Mouse (Mus musculus): ENCODE results near the gene Sms. TPM values are rescaled to one million over a fixed set of nuclear protein-coding genes. Genes with fewer than 3 reads are reported as not detected.

Gene Sms
- polyA plus RNA-seq, 1 experiment from 2014 or later, result 81.1 TPM

GRCm38 (mm10) chrX:157476153-157476810, 15.8 kb downstream of the Sms start:
- Histone ChIP-seq H3K27me3 (ENCODE audit: insufficient read depth, low read length) (no peaks in the 10 kb centered on the region), H3K4me2 (no peak overlapping the region), H3K27ac (ENCODE audit: low read depth) (no peak overlapping the region), H3K4me1 (ENCODE audit: insufficient read depth) (no peaks in the 10 kb centered on the region), H3K36me3 (ENCODE audit: insufficient read depth) (no peaks in the 10 kb centered on the region), H3K9me3 (ENCODE audit: low read depth, low read length) (no peaks in the 10 kb centered on the region), H3K9ac (no peak overlapping the region), H3K4me3 (ENCODE audit: low read depth, low read length) (no peak overlapping the region)
- WGBS, result 78% methylated on average over 4 of the region's 4 CpGs
- ATAC-seq (ENCODE audit: insufficient read depth), result no peak
- no peak for TF ChIP-seq CTCF (IDR thresholded peaks at IDR 0.05; ENCODE audit: low read depth)
- no peak for DNase-seq

DNA sequence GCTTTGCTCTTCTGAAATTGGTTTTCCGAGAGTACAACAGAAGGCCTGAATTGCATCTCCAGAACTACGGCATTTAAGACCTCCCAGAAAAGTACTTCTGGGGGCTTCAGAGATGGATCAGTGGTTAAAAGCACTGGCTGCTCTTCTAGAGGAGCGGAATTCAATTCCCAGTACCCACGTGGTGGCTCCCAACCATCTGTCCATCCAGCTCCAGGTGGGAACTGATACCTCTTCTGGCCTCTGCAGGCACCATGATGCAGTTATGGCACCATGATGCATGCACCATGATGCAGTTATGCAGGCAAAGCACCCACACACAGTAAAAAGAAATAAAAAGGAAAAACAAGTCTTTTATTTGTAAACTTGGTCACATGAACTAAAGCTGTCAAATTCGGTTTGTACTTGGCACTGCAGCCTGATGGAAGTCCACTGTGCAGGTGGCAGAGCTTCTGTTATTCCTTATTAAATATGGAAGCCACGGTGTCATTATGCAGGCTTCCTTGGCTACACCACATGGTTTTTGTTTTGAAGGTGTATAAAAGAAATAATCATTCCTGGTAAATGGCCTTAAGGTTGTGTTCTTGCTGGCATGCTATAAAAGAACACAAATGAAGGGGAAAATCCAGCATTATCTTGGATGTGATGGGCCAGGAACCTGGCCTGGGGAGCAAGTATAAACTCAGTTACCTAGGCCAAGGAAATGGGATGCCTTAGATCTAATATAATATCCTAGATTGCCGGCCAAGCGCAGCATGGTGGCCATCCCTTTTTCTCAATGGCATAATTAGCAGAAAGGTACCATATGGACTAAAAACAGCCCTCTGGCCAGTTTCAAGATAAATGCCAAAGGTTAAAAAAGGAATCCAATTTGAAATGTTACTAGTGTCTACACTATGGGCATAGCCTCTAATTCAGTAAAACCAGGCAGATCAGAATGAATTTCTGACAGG, 20.1 kb downstream of the Sms start:
- 0 out of 2 replicates have a peak, but pooled peaks cover 5% of the 10 kb centered on the region for H3K36me3 ChIP-seq (ENCODE audit: insufficient read depth)
- no peaks in the 10 kb centered on the region for H3K27me3 ChIP-seq (ENCODE audit: insufficient read depth, low read length)
- no peak for TF ChIP-seq CTCF (IDR thresholded peaks at IDR 0.05; ENCODE audit: low read depth)
- ATAC-seq (ENCODE audit: insufficient read depth) (no peak), DNase-seq (no peak)
- WGBS, result 88% methylated on average over 8 of the region's 8 CpGs
- H3K4me1 ChIP-seq (ENCODE audit: insufficient read depth), result no peaks in the 10 kb centered on the region
- H3K9me3 ChIP-seq (ENCODE audit: low read depth, low read length), result no peaks in the 10 kb centered on the region
- no peak overlapping the region for H3K27ac ChIP-seq (ENCODE audit: low read depth)
- H3K9ac ChIP-seq, result no peak overlapping the region
- H3K4me3 ChIP-seq (ENCODE audit: low read depth, low read length), result no peak overlapping the region
- H3K4me2 ChIP-seq, result no peak overlapping the region

GRCm38 (mm10) chrX:157468795-157469194, 23.3 kb downstream of the Sms start:
- ATAC-seq (ENCODE audit: insufficient read depth) (no peak), DNase-seq (no peak)
- H3K4me3 ChIP-seq (ENCODE audit: low read depth, low read length), result no peak overlapping the region
- peaks cover 9% of the 10 kb centered on the region; the same call in 1 of the 2 replicates for H3K36me3 ChIP-seq (ENCODE audit: insufficient read depth)
- H3K4me1 ChIP-seq (ENCODE audit: insufficient read depth), result no peaks in the 10 kb centered on the region
- no peak overlapping the region for H3K4me2 ChIP-seq
- H3K27me3 ChIP-seq (ENCODE audit: insufficient read depth, low read length), result no peaks in the 10 kb centered on the region
- no peaks in the 10 kb centered on the region for H3K9me3 ChIP-seq (ENCODE audit: low read depth, low read length)
- no peak for TF ChIP-seq CTCF (IDR thresholded peaks at IDR 0.05; ENCODE audit: low read depth)
- H3K27ac ChIP-seq (ENCODE audit: low read depth), result no peak overlapping the region
- WGBS, result 79% methylated on average over 3 of the region's 3 CpGs
- no peak overlapping the region for H3K9ac ChIP-seq

DNA sequence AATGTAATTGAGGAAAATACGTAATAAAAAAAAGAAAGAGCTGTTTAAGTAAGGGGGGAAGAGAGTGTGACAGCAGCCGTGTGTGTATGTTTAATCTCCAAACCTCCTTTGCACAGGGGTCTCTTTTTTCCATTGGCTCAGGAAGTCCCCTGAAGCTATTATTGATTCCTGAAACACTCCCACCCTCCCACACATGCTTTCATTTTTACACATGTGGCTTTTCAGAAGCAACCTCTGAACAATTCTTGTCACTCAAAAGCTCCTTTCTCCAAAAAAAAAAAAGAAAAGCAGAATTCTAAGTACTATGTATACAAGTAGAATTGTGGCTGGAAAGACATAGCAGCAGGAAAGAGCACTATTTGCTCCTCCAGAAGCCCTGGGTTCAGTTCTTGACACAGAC, 24.0 kb downstream of the Sms start:
- no peak for TF ChIP-seq CTCF (IDR thresholded peaks at IDR 0.05; ENCODE audit: low read depth)
- DNase-seq, result no peak
- WGBS, result 74% methylated on average over 2 of the region's 2 CpGs

GRCm38 (mm10) chrX:157465949-157466348, 26.1 kb downstream of the Sms start:
- H3K9me3 ChIP-seq (ENCODE audit: low read depth, low read length), result no peaks in the 10 kb centered on the region
- H3K4me1 ChIP-seq (ENCODE audit: insufficient read depth), result no peaks in the 10 kb centered on the region
- no peak overlapping the region for H3K4me2 ChIP-seq
- TF ChIP-seq CTCF (IDR thresholded peaks at IDR 0.05; ENCODE audit: low read depth), result no peak
- H3K36me3 ChIP-seq (ENCODE audit: insufficient read depth), result peaks cover 14% of the 10 kb centered on the region; the same call in 1 of the 2 replicates
- H3K9ac ChIP-seq, result no peak overlapping the region
- ATAC-seq (ENCODE audit: insufficient read depth) (no peak), DNase-seq (no peak)
- no peak overlapping the region for H3K27ac ChIP-seq (ENCODE audit: low read depth)
- H3K27me3 ChIP-seq (ENCODE audit: insufficient read depth, low read length), result no peaks in the 10 kb centered on the region
- no peak overlapping the region for H3K4me3 ChIP-seq (ENCODE audit: low read depth, low read length)
- 66% methylated on average over 1 of the region's 1 CpGs for WGBS

More for the DNA sequence above, 24.0 kb downstream of the Sms start:
- Histone ChIP-seq H3K27me3 (ENCODE audit: insufficient read depth, low read length) (no peaks in the 10 kb centered on the region), H3K4me3 (ENCODE audit: low read depth, low read length) (no peak overlapping the region), H3K9ac (no peak overlapping the region), H3K4me2 (no peak overlapping the region), H3K36me3 (ENCODE audit: insufficient read depth) (peaks cover 14% of the 10 kb centered on the region; the same call in 1 of the 2 replicates), H3K27ac (ENCODE audit: low read depth) (no peak overlapping the region), H3K4me1 (ENCODE audit: insufficient read depth) (no peaks in the 10 kb centered on the region), H3K9me3 (ENCODE audit: low read depth, low read length) (no peaks in the 10 kb centered on the region)
- no peak for ATAC-seq (ENCODE audit: insufficient read depth)

- no peak for ATAC-seq (ENCODE audit: insufficient read depth)
Measured at GRCm38 (mm10) chrX:157462716-157463115, 29.4 kb downstream of the Sms start.

DNA sequence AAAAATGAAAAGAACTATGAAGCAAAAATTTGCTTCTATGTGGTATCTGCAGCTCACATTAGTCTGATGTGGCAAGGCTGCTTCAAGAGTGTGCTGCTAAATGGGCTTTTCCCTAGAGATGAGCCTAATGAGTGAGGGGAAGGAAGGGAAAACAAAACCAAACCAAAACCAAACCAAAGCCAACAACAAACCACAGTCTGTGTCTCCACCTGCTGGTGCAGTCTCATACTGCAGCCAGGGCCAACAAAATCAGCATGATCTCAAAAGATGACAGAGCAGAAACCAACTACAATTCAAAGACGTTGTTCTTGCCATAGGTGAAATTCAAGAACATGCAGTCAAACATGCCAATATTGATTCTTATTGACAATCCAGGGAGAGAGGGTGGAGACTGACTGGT, 37.7 kb downstream of the Sms start:
- H3K27ac ChIP-seq (ENCODE audit: low read depth), result no peak overlapping the region
- no peaks in the 10 kb centered on the region for H3K27me3 ChIP-seq (ENCODE audit: insufficient read depth, low read length)
- H3K36me3 ChIP-seq (ENCODE audit: insufficient read depth), result 0 out of 2 replicates have a peak, but pooled peaks cover 3% of the 10 kb centered on the region
- H3K9me3 ChIP-seq (ENCODE audit: low read depth, low read length), result no peaks in the 10 kb centered on the region
- no peak for ATAC-seq (ENCODE audit: insufficient read depth)
- H3K4me3 ChIP-seq (ENCODE audit: low read depth, low read length), result no peak overlapping the region
- 41% methylated on average over 1 of the region's 1 CpGs for WGBS
- peak; percentile 81 for TF ChIP-seq CTCF (IDR thresholded peaks at IDR 0.05; ENCODE audit: low read depth)
- H3K4me1 ChIP-seq (ENCODE audit: insufficient read depth), result no peaks in the 10 kb centered on the region
- H3K4me2 ChIP-seq, result no peak overlapping the region
- H3K9ac ChIP-seq, result no peak overlapping the region
- DNase-seq, result peak; percentile 72

More at GRCm38 (mm10) chrX:157462716-157463115, 29.4 kb downstream of the Sms start:
- no peak overlapping the region for H3K27ac ChIP-seq (ENCODE audit: low read depth)
- peaks cover 9% of the 10 kb centered on the region; the same call in 1 of the 2 replicates for H3K36me3 ChIP-seq (ENCODE audit: insufficient read depth)
- H3K4me1 ChIP-seq (ENCODE audit: insufficient read depth), result no peaks in the 10 kb centered on the region
- no peaks in the 10 kb centered on the region for H3K27me3 ChIP-seq (ENCODE audit: insufficient read depth, low read length)
- 73% methylated on average over 3 of the region's 3 CpGs for WGBS
- no peak overlapping the region for H3K4me3 ChIP-seq (ENCODE audit: low read depth, low read length)
- H3K9me3 ChIP-seq (ENCODE audit: low read depth, low read length), result no peaks in the 10 kb centered on the region
- no peak overlapping the region for H3K4me2 ChIP-seq
- peak; percentile 58 for DNase-seq
- H3K9ac ChIP-seq, result no peak overlapping the region
- peak; percentile 43 for TF ChIP-seq CTCF (IDR thresholded peaks at IDR 0.05; ENCODE audit: low read depth)

All from lung, embryonic 14.5 days (tissue).